Mouse (Mus musculus): Measurements from ENCODE around the gene Kalrn. TPM values are rescaled to one million over a fixed set of nuclear protein-coding genes. Genes with fewer than 3 reads are reported as not detected.

The Kalrn gene
- polyA plus RNA-seq, 2 experiments: 8.8 to 11.7 TPM

- ATAC-seq (ENCODE audit: low FRiP score, low read depth) (no peak), DNase-seq (ENCODE audit: low spot score) (no peak)
- Histone ChIP-seq H3K27me3 (ENCODE audit: control insufficient read depth, insufficient read depth, low read length) (no peaks in the 10 kb centered on the region), H3K9ac (ENCODE audit: low read depth, low read length, severe bottlenecking) (no peak overlapping the region), H3K27ac (replicated peaks; ENCODE audit: low read depth, low read length) (no peak overlapping the region), H3K4me2 (replicated peaks; ENCODE audit: low read depth, low read length, severe bottlenecking) (no peak overlapping the region), H3K9me3 (ENCODE audit: control insufficient read depth, low read length) (no peaks in the 10 kb centered on the region), H3K4me3 (replicated peaks; ENCODE audit: low read length) (no peak overlapping the region), H3K36me3 (ENCODE audit: control insufficient read depth, insufficient read depth, low read length) (no peaks in the 10 kb centered on the region), H3K4me1 (ENCODE audit: control insufficient read depth, insufficient read depth, low read length) (peaks cover 7% of the 10 kb centered on the region; the same call in 1 of the 2 replicates)
- no peak for TF ChIP-seq POLR2A (IDR thresholded peaks at IDR 0.05; ENCODE audit: borderline replicate concordance, extremely low read depth, insufficient read depth, insufficient read length)
- 40% methylated on average over 3 of the region's 3 CpGs for WGBS
Measured at GRCm38 (mm10) chr16:34525205-34525604, 48.1 kb downstream of the Kalrn start.

GRCm38 (mm10) chr16:34521061-34521460 is 52.3 kb downstream of the Kalrn start:
- no peak for ATAC-seq (ENCODE audit: low FRiP score, low read depth)
- no peak for DNase-seq (ENCODE audit: low spot score)
- no peaks in the 10 kb centered on the region for H3K27me3 ChIP-seq (ENCODE audit: control insufficient read depth, insufficient read depth, low read length)
- H3K9ac ChIP-seq (ENCODE audit: low read depth, low read length, severe bottlenecking): no peak overlapping the region
- no peak for TF ChIP-seq POLR2A (IDR thresholded peaks at IDR 0.05; ENCODE audit: borderline replicate concordance, extremely low read depth, insufficient read depth, insufficient read length)
- no peaks in the 10 kb centered on the region for H3K4me1 ChIP-seq (ENCODE audit: control insufficient read depth, insufficient read depth, low read length)
- no peak overlapping the region for H3K4me2 ChIP-seq (replicated peaks; ENCODE audit: low read depth, low read length, severe bottlenecking)
- no peak overlapping the region for H3K27ac ChIP-seq (replicated peaks; ENCODE audit: low read depth, low read length)
- no peaks in the 10 kb centered on the region for H3K9me3 ChIP-seq (ENCODE audit: control insufficient read depth, low read length)
- H3K4me3 ChIP-seq (replicated peaks; ENCODE audit: low read length): no peak overlapping the region
- no peaks in the 10 kb centered on the region for H3K36me3 ChIP-seq (ENCODE audit: control insufficient read depth, insufficient read depth, low read length)
- 72% methylated on average over 5 of the region's 5 CpGs for WGBS

GRCm38 (mm10) chr16:34516891-34517398 is 56.4 kb downstream of the Kalrn start:
- Histone ChIP-seq H3K4me1 (ENCODE audit: control insufficient read depth, insufficient read depth, low read length) (peaks cover 4% of the 10 kb centered on the region; the same call in 1 of the 2 replicates), H3K4me2 (replicated peaks; ENCODE audit: low read depth, low read length, severe bottlenecking) (no peak overlapping the region), H3K9me3 (ENCODE audit: control insufficient read depth, low read length) (no peaks in the 10 kb centered on the region), H3K27me3 (ENCODE audit: control insufficient read depth, insufficient read depth, low read length) (no peaks in the 10 kb centered on the region), H3K27ac (replicated peaks; ENCODE audit: low read depth, low read length) (no peak overlapping the region), H3K9ac (ENCODE audit: low read depth, low read length, severe bottlenecking) (no peak overlapping the region), H3K4me3 (replicated peaks; ENCODE audit: low read length) (no peak overlapping the region), H3K36me3 (ENCODE audit: control insufficient read depth, insufficient read depth, low read length) (no peaks in the 10 kb centered on the region)
- DNase-seq (ENCODE audit: low spot score) (no peak), ATAC-seq (ENCODE audit: low FRiP score, low read depth) (no peak)
- TF ChIP-seq POLR2A (IDR thresholded peaks at IDR 0.05; ENCODE audit: borderline replicate concordance, extremely low read depth, insufficient read depth, insufficient read length): no peak
- WGBS: 85% methylated on average over 12 of the region's 12 CpGs

- DNase-seq (ENCODE audit: low spot score): no peak
- WGBS: 71% methylated on average over 4 of the region's 4 CpGs
- Histone ChIP-seq H3K9ac (ENCODE audit: low read depth, low read length, severe bottlenecking) (no peak overlapping the region), H3K27me3 (ENCODE audit: control insufficient read depth, insufficient read depth, low read length) (no peaks in the 10 kb centered on the region), H3K4me1 (ENCODE audit: control insufficient read depth, insufficient read depth, low read length) (peaks cover 4% of the 10 kb centered on the region; the same call in 1 of the 2 replicates), H3K27ac (replicated peaks; ENCODE audit: low read depth, low read length) (no peak overlapping the region), H3K36me3 (ENCODE audit: control insufficient read depth, insufficient read depth, low read length) (no peaks in the 10 kb centered on the region), H3K4me3 (replicated peaks; ENCODE audit: low read length) (no peak overlapping the region), H3K4me2 (replicated peaks; ENCODE audit: low read depth, low read length, severe bottlenecking) (no peak overlapping the region), H3K9me3 (ENCODE audit: control insufficient read depth, low read length) (no peaks in the 10 kb centered on the region)
- no peak for ATAC-seq (ENCODE audit: low FRiP score, low read depth)
- TF ChIP-seq POLR2A (IDR thresholded peaks at IDR 0.05; ENCODE audit: borderline replicate concordance, extremely low read depth, insufficient read depth, insufficient read length): no peak
Measured at GRCm38 (mm10) chr16:34515485-34515884, 57.8 kb downstream of the Kalrn start.

GRCm38 (mm10) chr16:34513956-34514593 is 59.3 kb downstream of the Kalrn start:
- Histone ChIP-seq H3K27ac (replicated peaks; ENCODE audit: low read depth, low read length) (no peak overlapping the region), H3K36me3 (ENCODE audit: control insufficient read depth, insufficient read depth, low read length) (no peaks in the 10 kb centered on the region), H3K9ac (ENCODE audit: low read depth, low read length, severe bottlenecking) (no peak overlapping the region), H3K4me1 (ENCODE audit: control insufficient read depth, insufficient read depth, low read length) (peaks cover 4% of the 10 kb centered on the region; the same call in 1 of the 2 replicates), H3K9me3 (ENCODE audit: control insufficient read depth, low read length) (no peaks in the 10 kb centered on the region), H3K27me3 (ENCODE audit: control insufficient read depth, insufficient read depth, low read length) (no peaks in the 10 kb centered on the region), H3K4me3 (replicated peaks; ENCODE audit: low read length) (no peak overlapping the region), H3K4me2 (replicated peaks; ENCODE audit: low read depth, low read length, severe bottlenecking) (no peak overlapping the region)
- DNase-seq (ENCODE audit: low spot score) (no peak), ATAC-seq (ENCODE audit: low FRiP score, low read depth) (no peak)
- no peak for TF ChIP-seq POLR2A (IDR thresholded peaks at IDR 0.05; ENCODE audit: borderline replicate concordance, extremely low read depth, insufficient read depth, insufficient read length)
- WGBS: 55% methylated on average over 13 of the region's 13 CpGs

Data from limb, embryonic 14.5 days (tissue).